Mouse (Mus musculus) layer of hippocampus, adult 11-12 months (tissue): Measurements from ENCODE around the gene Mettl24.

ENCODE experiments used
- DNase-seq: peaks from one replicate; pipeline ENCODE4 v3.0.0; 2022; ENCODE audit warnings: low spot score

Mettl24 gene

DNA sequence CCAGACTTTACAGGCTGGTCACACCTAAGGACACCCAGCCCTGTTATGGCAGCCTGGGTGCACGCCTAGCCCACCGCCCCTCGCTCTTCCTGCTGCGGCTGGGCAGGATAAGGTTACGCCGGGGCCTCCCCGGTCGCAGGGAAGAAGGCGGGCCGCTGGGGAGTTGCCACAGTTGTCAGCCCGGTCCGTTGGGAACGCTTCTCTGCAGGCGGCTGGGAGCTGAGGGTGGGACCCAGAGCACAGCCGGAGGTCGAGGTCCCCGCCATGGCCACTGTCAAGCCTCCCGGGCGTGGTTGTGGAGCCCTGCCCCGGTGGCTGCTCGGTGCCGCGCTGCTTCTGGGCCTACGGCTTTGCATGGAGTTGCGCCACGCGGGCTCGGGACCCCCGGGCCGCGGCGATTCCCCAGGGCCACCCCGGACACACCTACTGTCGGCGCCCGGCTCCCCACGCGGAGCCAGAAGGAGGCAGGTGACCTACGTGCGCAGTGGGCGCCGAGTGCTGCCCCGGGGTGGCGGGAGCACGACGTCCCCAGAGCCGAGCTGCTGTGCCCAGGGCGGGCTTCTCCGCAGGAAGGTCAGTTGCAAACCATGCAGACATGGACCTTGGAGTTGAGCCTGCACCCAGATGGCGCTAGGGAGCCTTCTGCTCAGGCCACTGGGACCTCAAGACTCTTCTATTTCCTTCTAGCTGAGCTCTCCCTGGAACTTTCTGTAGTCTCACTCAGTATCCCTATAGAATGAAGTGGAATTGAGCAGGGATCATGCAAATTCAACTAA is at the start of gene Mettl24:
Gene Mettl24, plus strand, starts transcription at position 191 of the 776 bp plus-strand sequence.
- DNase-seq: peak; percentile 57

DNA sequence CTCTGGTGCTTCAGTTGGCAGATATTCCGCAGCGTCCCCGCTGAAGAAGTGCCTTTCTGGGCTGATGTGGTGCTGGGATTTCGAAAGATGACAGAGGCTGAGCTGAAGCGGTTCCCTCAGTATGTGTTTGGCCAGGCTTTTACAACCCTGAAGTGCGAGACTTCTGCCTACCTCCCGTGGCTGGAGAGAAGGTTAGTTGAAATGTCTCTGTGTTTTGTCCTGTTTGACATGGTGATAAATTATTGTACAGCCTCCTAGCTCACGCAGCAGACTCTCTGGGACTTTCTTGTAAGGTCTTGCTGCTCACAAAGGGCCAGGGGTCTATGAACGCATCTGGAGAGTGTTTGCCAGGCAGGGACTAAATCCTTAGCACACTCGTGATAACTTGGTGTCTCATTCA is 45.8 kb upstream of the Mettl24 start:
- no peak for DNase-seq

DNA sequence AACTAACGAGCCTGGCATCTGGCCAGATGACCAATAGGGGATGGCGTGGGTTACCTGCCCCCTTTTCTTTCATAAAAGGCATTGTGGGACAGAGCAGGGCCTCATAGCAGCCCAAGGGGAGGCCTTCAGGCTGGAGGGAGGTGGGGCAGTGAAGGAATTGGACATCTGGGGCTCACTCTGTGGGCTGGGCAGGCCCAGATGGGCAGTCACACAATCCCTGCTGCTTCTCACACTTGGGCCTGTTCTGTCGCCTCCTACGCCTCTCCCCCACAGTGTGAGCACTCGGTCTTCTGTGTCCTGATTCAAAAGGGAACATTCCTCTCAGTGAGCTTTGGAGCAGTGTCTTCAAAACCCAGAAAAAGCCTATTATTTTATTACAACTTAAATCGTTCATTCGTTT is 44.8 kb upstream of the Mettl24 start:
- DNase-seq: peak; percentile 86

DNA sequence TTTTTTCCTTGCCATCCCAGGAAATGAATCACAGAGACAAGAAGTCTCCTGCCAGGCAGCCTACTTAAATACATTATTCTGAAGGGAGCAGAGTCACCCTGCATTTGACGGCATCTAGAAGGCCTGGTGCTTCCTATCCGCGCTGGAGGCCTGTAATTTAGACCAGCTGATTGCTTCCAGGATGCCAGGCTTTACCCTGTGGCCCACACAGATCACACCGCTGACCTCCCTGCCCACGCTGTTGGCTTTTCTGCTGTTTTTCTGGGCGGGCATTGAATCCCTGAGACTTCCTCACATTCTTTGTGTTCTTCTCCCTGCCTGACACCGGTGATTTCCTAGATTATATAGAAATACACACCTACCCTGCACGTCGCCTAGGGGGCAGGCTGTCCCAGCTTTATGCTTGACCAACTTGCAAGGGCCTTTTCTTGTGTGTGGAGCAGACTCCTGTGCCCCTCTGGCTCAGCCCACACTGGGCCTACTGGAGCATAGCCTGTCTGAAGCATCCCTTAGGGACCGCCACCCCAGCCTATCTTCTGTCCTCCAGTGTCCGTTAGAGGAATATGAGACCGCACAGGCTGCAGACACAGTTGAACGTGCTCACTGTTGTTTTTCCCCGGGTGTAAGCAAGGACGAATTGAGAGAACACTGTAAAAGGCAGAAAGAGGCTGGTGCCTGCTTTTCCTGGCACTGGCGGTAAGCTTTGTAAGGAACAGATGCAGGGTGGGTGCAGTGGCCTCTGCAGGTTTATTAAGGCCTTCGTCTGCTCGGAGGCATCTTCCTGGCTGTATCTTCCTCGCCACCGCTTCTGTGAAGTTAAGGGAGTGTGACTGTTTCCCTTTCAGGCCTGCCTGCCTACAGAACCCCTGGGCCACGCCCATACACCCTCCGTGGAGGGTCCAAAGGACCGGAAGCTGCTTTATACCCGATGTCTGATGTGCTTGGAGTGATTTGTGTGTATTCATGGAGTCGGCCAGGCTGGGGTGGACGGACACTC is 44.0 kb upstream of the Mettl24 start:
- DNase-seq: peak; percentile 48

DNA sequence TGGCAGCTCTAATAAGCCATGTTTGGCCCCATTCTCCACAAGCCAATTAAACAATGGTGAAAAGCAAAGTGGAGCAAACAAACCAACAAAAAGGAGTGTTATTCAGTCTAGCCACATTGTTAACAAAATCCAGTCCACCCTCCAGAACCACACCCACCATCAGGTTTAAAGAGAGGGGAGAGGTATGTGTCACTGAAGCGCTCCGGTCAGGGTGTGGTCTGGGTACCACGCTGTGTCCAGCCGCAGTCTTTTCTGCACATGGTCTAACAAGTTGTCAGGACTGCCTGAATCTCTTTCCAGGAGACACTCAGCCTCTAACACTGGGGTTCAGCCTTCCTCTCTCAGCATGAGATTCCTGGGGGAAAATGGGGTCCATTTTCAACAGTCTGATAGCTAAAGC is 42.7 kb upstream of the Mettl24 start:
- DNase-seq: no peak

DNA sequence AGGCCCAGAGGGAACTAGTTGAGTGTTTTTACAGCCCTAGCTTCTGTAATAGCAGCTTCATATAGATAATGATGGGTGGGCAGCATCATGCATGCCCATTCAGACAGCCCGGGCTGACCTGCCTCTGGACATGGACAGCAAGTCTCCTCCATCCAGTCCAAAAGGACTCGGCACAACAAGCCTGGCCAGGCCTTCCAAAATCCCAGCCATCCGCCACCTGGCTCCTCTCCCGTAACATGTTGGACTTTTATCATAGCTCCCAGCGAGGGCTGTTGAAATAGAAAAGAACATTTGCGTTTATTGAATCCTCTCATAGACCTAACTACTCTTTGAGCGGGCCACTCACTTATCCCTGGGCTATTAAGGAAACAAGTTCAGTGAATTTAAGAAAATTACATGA is 41.2 kb upstream of the Mettl24 start:
- no peak for DNase-seq

DNA sequence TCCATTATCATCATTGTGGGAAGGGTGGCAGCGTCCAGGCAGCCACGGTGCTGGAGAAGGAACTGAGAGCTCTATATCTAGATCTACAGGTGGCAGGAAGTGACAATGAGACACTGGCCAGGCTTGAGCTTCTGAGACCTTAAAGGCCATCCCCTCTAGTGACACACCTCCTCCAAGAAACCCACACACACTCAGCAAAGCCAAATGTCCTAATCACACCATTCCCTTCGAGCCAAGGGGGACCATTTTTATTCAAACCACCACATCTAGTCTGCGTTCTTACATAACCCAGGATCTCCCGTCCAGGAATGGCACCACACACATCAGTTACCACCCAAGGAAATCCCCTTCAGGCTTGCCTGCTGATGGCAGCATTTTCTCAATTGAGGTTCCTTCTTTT is 40.0 kb upstream of the Mettl24 start:
- DNase-seq: no peak

DNA sequence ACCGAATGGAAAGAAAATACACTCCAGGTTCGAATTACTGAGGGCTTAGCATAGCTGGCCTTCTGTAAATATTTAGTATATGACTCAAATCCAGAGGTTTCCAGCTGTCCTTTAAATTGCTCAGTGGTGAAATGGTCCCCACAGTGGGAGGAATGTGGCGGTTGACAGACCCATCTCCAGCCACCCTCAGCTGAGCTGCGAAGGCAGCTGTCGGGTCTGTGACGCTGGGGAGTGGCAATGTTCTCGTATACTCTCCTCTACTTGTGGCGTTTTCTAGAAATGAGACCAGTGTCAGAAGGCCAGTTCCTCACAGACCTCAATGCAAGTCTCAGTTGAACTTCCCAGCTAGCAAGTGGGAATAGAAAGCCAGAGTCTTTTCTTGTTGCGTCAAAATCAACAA is 38.6 kb upstream of the Mettl24 start:
- DNase-seq: no peak

DNA sequence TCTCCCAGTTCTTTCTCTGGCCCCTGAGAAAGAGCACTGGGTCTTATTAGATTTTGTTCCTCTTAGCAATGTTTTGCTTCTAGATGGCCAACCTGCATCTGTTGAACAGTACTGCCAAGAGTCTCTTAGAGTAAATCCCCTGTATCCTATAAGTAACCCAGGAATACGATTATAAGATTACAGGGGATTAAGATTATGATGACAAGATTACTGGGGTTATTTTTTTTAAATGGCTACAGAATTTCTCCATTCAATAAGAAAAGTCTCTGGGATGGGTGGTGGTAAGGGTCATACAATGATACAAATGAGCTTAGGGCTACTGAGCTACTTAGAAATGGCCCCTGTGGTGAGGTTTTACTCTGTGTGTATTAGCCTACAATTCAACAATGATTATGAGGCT is 37.7 kb upstream of the Mettl24 start:
- DNase-seq: no peak

DNA sequence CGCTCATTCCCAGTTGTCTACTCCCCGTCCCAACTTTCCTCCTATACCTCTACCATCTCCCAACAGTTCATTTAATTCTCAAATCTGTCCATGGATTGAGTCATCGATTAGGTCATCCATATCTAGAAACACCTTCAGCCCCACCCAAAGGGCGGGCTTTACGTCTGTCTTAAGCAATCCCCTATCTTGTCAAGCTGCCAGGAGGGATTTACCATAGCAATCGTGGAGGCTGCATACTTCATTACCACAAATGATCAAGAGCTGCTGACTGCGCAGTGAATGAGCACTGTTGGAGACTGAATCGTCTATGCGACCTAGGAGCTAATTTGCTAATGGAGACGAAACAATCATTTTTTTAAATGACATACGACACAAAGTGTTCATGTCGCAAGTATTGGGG is 34.3 kb upstream of the Mettl24 start:
- no peak for DNase-seq

DNA sequence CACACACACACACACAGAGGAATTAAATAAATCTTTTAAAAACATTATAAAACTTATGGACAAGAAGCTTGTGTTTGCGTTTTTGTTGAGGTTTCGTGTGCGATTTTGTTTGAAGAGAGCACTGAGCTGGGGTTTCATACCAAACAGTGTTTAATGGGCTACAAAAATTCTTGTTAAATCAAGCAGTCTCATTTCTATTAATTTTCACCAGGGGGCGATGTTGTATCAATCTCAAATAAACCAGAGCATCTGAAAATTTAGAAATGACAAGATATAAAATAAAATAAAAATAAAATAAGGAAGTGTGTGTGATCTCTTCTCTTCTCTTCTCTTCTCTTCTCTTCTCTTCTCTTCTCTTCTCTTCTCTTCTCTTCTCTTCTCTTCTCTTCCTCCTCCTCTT is 33.4 kb upstream of the Mettl24 start:
- no peak for DNase-seq

DNA sequence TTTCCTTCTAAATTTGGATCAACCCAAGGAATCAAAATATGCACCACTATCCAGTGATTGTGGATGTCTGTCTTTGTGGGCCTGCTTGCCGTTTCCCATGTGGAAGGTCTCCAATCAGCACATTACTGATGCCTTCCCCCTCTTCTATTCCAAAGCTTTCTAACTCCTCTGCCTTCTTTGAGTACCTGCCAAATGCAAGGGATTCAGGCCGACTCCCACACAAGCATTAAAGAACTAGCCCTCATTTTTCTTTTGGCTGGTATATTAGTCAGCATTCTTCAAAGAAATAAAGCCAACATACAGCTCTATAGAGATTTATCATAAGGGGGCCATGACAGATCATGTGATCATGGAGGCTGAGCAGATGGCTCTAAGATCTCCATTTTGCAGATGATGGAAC is 31.4 kb upstream of the Mettl24 start:
- no peak for DNase-seq

DNA sequence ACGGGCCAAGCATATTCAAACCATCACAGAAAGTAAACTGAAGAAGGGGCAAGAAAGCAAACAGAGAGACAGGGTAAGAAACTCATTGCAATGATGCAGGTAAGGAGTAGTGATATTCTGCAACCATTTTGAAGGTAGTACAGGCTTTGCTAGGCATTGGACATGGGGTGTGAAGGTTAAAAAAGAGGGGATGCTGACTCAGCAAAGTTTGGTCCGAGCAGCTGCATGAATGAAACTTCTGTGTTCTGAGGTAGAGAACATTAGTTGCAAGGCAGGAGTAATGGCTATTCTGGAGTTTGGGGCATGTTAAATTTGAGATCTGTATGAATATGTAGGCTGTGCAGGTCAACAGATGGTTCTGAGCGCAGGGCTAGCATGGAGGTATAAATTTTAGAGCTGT is 17.8 kb upstream of the Mettl24 start:
- no peak for DNase-seq

DNA sequence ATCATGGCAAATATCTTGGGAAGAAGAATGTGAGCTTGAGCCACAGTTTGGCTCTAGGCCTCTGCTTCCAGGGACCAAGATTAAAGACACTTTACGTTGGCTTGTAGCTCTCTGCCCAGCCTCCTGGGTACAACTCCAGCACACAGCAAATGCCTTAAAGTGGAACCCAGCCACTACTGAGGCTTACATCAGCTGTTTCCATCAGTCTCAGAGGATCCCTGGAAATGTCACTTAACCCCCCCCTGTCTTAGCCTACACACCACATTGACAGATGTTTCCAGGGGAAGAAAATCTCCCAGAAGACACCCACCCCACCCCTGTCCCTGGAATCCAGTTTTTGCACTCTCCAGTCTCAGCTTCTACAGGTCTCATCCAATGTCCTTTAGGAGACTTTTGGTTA is 16.1 kb upstream of the Mettl24 start:
- no peak for DNase-seq

DNA sequence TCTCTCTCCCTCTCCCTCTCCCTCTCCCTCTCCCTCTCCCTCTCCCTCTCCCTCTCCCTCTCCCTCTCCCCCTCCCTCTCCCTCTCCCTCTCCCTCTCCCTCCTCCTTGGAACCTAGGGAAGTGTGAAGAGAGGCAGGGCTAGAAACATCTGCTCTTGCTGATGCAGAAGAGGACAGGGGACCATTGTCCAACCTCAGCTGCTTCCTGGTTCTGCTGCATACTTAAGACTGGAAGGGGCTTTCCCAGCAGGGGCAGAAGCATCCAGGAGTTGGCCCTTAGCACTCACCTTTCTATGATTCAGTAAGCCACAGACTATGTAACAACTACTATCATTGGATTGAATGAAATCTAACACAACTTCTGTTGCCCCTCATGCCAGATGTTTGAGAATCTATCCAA is 14.4 kb upstream of the Mettl24 start:
- DNase-seq: no peak

DNA sequence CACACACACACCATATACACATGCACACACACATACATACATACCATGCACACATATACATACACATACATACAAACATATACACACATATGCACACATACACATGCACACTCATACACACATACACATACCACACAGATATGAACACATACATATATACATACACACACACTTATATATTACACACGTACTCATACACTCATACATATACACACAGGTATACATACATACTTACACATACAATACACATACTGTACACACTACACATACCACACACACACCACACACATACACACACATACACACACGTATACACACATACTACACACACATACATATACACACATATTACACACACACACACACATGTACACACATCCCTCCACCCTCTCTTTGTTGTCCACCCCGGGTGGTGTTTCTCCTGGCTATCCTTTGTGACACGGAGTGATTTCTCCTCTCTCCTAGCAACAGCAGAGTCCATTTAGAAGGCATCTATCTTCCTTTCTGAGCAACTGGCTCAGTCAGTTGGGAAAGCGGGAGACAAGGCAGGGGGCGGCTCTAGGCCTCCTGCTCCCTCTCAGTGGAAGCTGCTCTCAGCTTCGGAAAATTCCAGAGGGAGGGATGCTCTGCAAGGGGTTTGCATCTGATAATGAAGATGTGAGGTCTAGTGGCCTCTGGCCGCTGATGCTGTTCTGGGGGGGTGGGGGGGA is 10.3 kb upstream of the Mettl24 start:
- no peak for DNase-seq

DNA sequence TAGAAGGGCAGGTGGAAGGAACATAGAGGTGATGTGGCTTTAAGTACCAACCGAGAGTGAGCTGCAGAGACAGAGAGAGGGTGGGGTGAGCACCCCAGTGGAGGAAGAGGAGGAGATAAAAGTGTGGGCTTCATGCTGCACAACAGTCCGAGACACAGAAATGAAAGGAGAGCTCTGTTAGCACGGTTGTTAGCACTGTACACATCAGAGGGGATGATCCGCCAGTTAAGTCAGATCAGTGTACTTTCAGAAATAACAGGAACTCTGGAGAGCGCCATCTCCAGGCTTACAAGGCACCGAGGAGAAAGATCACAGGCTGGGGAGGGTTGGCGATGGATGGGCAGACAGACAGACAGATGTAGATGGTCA is 9.8 kb upstream of the Mettl24 start:
- DNase-seq: no peak

DNA sequence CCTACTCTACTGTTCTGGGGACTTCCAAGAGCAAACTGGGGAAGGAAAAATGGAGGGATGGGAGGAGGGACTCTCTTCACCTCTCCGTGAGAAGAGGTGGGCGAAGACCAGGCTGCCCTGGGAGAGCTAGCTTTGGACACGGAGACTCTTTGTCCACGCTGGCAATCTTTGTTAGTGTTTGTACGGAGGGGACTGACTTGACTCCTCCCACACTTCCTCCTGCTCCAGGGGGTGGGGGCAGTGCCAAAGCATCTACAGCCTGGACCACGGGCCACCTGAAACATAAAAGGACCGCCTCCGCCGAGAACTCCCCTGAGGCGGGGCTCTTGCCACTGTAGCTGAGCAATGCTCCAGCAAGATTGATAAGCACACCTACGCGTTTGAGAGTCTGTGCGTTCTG is 8.9 kb upstream of the Mettl24 start:
- DNase-seq: no peak

DNA sequence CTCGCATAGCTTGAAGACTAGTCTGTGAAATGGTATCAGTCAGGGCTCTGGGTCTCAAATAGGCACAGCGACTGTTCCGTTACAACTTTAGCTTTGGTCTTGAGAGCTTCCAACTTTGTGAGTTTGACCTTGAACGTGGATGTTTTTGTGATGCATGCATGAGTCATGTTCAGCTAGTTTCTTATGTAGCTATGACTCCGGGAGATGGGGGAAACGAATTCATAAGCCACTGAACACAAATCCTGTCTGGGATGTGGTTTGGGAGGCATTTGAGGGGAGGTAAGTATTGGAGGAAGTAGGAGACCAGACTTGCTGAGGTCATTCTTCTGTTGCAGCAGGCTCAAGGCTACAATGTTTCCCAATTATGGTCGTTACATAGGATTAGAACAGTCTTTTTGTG is 7.2 kb upstream of the Mettl24 start:
- DNase-seq: no peak

DNA sequence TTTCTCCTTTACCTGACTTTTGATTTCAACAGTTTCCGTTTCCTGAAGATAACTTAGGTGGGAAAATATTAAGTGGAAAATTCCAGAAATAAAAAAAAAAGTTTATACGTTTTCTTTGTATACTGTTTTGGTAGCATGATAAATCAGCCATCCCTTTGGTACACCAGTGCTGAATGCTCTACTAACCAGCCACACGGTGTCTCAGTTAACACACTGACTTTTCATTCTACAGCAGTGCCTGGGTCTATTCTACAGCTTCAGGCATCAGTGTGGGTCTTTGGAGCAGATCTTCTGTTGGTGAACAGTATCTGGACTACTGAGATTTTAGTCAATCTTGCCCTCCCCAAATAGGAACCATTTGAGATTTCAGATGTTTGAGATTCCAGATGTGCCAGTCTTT is 4.6 kb upstream of the Mettl24 start:
- no peak for DNase-seq

DNA sequence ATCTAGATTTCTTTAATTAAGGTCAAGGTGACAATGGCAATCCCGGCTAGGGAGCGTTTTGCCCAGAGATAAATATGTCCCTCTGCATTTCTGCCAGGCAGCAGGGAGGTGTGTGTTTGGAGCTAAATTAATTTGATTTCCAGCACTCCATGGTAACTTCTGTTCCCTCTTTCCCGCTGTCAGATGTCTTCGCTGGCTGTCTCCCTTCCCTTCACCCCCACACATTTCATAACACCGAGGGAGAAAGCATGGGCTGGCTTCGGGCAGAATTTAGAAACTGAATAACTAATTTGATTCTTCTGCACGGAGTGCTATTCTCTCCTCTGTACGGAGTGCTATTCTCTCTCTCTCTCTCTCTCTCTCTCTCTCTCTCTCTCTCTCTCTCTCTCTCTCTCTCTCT is 612 bp upstream of the Mettl24 start:
- peak; percentile 77 for DNase-seq

DNA sequence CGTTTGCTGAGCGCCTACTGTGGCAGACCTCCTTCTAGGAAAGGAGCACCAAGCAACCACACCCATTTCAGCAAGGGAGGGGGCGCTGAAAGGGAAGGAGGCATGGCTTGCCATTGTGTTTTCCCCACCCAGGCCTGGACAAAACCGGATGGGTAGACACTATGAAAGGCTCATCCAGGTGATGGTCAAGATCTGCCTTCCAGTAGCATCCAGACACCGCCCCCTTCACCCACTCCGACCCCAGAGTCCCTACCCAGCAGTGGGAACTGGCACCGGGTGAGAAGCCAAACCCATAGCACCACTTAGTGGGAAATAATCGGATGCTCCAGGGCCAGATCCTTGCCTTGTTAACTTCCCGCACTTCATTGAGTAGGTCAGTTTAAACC is 779 bp downstream of the Mettl24 start:
- DNase-seq: no peak

DNA sequence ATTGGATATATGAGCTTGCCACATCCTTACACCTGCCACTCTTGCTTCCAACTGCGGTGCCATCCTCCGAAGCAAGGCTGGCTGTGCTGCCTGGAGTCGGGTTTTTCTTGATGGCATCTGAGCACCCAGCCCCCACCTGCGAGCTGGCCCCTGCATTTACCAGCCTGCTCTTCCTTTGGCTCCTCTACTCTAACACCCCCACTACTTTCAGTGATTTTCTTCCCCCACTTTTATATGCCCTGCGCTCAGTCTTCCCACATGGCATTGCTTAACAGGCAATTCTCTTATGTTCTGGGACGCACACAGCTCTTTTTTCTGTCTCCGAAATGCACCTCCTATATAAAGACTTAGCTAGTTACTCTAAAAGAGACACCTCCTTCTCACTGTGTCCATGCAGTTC is 1.2 kb downstream of the Mettl24 start:
- peak; percentile 39 for DNase-seq
